Mouse (Mus musculus) c-Kit-positive CD71-negative TER-119-negative erythroid progenitor cells, embryonic 14.5 days (primary cell): ENCODE data around the gene Aph1a.
"Not testable (repeated sequence)": the region's sequence is repeated elsewhere in the genome, so short reads cannot be mapped to it uniquely, and the experiment has no call there.

ENCODE experiments used
- DNase-seq: peaks from one replicate; pipeline ENCODE4 v3.0.0-alpha.2; 2013; ENCODE audit warnings: low read depth

The Aph1a gene

DNA sequence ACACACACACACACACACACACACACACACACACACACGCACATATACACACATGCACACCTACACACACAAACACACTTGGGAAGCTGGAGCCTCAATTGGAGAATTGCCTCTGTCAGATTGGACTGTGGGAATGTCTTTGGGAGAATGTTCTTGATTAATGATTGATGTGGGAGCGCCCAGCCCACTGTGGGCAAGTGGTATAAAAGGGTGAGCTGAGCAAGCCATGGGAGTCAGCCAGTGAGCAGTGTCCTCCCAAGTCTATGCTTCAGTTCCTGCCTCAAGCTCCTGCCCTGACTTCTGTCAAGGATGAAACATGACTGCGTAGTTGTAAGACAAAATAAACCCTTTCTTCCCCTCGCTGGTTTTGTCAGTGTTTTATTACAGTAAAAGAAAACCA is 6.2 kb upstream of the Aph1a start:
- DNase-seq = no peak

DNA sequence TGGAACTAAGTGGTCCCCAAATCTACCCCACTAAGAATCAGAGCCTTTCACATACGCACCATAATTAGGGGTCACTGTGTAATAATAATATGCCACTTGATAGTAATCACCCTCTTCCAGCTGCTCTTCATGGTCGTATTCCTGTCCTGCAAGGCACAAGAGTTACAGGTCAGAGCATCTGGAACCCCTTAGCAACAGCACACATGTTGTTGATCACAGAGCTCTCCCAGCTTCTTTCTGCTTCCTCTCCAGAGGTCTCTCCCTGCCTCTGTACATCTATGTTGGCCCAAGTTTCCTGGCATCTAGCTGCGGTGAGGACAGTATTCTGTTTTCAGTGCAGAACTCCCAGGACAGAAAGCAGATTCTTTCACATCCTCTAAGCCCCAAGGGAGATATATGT is 4.1 kb upstream of the Aph1a start:
- no peak for DNase-seq

DNA sequence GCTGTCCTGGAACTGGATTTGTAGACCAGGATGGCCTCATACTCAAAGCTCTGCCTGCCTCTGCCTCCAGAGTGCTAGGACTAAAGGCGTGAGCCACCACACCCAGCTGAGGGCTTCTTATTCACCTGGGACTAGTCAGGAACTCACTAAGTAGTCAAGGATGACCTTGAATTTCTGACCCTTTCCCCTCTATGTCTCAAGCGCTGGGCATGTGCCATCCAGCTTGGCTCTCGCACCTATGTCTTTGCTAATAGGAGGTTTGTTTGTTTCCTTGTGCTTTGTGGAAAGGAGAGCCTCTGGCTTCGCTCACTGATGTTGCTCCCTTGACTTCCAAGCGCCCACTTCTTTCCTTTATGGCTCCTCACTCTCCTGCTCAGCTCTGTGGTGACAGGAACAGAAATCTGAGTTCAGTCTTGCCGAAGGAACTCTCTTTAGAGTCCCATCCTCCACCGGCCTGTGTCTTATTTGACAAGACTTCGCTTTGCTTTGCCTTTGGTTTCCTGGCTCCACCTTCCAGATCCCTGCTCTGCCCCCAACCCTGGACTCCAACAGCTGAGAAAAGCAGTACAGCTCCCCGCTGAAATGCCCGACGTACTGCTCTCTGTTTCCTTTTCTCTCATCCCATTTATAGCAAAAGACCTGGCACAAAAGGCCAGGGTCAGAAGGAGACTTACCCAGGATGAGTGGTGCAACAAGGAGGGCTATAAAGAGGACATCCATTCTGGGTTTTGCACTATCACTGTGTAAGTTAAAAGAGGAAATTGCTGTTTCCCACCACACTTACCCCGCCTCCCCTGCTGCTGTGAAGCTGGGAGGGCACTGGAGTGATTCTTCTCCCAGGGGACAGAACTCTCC is 2.3 kb upstream of the Aph1a start, which contains the start of gene BC028528:
Gene BC028528 (minus strand): TSS at position 795 of the 855 bp plus-strand sequence.
- no peak for DNase-seq

DNA sequence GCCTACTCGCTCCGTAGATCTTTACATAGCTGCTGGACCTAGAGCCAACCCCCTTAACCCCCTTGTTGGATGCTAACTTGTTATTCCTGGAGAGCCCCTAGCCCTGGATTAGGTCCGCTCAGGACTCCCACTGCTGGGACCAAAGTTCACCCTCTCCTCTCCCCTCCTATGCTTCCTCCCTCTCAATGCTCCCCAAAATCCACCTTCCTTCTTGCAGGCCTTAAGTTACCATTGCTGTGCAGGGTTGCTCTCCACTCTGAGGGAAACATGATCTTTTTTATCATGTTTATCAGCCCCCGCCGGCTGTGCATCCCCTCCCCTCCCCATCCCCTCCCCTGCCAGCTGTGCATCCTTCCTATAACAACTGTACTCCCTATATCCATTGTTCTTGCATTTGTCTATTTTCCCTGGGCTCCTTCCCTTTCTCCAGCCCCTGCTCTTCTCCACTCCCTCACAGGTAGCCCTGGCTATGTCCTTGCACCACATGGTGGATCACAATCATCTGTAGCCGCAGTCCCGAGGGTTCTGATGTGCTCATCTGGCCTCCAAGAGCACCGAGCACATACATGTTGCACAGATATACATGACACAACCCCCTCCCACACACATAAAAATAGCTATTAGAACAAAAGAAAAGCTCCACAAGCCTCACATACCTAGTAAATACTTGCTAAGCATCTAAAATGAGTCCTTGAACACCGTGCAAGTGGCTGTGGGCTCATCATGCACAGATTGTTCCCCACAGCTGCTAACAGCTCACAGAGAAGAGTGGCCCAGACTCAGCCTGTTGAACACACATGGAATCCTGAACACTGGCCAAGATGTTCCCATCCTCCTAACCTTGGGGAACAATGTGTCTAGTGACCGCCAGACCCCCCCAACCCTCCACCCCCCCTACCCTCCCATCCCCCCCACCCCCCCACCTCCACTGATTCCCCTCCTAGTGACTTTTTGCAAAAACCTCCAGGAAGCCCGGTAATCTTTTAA is 1.4 kb upstream of the Aph1a start:
- no peak for DNase-seq

DNA sequence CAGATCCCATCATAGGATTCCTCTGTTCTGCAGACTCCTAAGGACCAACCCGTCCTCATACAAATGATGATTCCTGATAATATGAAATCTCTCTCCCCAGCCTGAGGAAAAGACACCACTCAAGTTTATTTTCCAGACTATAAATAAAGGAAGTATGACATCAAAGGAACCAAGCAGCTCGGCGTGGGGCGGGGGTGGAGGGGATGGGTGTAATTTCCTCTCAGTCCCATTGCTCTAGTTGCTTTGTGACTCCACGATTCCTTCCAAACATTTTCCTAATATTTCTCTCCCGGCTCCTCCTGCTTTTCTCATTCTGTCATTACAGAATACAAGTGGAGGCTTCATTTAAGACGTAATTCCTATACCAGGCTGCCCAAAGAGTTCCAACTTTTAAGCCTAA is 643 bp upstream of the Aph1a start:
- no peak for DNase-seq

DNA sequence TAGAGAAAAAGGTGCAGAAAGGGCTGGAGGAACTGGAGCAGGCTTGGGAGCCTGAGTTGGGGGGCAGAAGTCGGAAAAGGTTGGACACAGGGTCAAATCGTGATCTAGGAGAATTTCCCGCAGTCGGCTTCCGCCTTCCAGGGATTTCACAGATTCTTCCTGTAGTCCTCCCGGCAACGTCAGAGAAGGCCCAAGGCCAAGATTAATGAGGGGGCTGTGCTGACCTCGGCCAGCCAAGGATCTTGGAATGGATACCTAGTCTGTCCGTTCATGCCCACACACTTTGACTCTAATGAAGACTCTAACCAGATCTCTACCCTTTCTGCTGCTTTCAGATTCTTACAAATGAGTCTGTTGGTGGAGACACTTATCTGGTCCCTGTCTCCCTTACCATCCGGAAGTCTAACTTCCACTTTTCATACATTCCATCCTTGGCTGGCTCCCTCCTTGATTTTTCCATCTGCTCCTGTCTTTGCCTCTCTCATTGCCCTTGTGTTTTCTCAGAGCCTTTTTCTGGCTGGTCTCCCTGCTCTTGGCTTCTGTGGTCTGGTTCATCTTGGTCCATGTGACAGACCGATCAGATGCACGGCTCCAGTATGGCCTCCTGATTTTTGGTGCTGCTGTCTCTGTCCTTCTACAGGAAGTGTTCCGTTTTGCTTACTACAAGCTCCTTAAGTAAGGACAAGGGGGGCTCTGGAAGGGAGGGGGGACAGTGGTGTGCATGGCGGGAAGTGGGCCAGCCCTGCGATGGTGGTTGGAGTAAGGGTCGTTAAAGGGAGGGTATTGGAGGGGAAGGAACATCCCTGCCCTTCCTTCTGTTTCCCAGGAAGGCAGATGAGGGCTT is 770 bp downstream of the Aph1a start:
- no peak for DNase-seq

DNA sequence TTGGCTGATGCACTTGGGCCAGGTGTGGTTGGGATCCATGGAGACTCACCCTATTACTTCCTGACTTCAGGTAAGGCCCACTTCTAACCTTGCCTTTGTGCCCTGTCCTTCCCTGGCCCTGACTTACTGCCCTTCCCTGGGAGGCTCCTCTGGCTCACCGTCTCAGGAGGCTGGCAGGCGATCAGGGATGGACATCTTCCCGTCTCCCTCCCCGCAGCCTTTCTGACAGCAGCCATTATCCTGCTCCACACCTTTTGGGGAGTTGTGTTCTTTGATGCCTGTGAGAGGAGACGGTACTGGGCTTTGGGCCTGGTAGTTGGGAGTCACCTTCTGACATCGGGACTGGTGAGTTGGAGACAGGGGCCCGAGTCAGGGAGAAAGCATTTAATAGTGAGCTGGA is 1.7 kb downstream of the Aph1a start:
- DNase-seq = not testable (repeated sequence)

DNA sequence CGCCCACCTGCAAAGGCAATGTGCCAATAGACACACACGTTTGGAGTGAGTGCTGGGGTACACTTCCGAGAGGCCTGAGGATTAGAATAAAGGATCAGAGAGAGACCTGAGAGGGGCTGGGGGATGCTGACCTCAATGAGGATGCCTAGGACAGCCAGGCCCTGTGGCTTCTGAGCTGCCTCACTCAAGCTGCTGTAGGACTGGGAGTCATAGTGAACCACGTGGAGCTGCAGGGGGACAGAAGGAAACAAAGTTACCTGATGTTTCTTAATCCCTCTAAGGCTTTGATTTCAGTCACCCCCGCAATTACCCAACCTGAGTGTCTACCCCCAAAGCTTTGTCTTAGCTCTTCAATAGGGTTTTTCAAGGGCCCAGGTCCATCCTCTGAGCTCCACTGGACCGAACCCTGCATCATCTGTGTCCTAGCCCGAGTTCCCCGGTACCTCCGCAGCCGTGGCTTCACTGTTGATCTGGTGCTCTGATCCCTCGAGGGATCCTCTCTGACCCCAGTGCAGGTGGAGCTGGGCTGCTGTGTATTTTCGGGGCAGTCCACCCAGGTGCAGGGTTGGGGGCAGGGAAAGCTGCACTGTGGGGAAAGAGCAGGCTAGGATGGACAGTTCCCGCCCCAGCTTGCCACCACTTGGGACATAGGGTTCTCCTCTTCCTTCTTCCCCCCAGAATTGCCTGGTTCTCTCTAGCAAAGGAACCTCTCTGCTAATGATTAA is 6.2 kb downstream of the Aph1a start:
- no peak for DNase-seq

DNA sequence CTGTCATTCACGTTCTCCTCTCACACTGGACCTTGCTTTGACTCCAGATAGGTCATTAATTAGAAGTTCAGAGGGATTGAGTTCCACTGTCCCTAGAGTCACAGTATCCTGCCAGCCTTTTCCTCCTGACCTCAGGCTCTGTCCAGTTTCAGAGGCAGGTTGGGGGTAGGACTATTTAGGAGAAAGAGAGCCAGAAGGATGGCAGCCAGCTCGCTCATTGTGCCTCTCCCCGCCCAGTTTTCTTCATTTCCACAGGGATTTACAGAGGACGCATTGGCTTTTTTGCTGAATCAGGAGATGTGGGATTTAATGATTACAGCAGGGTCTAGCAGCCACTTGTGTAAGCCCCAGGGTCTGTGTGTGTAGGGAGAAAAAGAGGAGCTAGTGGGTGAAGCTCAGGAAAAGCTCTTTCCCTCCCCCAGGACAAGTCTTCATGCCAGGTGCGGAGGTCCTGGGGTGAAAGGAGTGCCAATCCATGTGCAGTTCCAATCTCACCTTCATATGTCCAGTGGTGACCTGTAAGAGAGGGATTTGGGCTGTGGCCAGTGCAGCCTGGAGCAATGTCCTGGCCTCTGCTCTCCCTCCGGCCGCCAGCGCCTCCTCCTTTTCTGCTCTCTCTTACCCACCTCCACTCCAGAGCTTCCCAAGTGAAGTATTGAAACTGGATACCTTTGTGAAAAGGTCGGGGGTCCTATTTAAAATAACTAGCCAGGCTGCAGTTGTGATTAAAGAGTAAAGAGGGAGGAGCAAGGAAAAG is 8.0 kb downstream of the Aph1a start:
- DNase-seq = no peak

DNA sequence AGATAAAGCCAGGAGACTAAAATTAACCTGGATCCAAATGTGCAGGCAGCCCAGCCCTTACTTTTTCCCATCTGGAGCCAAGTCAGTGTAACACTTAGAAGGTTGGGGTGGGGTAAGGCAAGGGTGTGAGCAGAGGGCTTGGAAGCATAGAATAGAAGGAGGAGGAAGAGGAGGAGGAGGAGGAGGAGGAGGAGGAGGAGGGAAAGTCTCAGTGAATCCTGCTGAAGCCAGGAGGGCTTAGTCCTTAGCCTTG is 8.5 kb downstream of the Aph1a start:
- no peak for DNase-seq

DNA sequence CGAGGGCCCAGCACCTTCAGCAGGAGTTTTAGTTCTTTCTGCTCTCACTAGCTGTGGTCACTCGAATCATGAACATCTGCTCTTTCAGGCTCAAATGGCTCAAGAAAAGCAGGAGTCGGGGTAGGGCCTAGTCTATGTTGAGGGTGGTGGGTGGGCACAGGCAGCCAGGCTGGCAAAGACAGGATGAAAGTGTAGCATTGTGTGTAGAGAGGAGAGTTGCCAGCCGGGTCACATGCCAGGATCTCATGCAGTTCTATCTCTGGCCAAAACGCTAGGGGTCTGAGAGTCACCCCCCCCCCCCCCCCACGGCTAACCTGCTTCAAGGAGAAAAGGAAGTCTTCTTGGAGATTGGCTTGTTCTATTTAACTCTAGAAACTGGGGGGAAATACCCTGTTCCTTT is 8.9 kb downstream of the Aph1a start:
- DNase-seq = no peak

DNA sequence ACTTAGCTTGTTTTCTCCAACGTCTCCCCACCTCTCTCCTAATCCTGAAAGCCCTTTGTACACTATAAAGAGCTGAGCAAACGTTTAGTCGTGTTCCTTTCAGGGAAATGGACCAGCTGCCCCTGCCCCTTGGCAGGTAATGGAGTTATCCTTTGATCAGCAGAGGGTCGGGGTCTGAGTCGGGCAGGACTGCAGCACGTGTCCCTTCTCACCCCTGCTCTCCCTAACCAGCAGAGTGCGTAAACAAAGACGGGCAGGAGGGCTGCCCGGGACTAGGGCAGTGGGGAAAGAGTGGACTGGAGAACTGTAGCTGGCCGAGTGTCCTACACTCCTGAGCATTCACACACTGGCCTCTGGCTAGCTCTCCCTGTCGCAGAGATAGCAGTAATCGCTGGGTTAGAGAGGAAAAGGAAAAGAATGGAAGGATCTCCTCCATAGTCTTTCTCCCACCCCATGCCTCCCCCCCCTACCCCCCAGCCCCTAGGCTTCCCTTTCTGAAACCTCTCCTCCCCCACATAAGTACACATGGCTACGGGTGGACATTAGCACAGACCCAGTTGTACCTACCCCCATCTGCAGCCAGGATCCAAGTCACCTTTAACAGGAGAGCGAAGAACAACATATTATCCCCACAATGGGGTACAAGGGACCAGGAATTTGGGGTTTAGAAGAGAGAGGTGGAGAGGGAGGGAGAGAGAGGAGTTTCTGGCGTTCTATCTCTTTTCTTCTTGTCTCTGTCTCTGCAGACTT is 10.2 kb downstream of the Aph1a start:
- no peak for DNase-seq

DNA sequence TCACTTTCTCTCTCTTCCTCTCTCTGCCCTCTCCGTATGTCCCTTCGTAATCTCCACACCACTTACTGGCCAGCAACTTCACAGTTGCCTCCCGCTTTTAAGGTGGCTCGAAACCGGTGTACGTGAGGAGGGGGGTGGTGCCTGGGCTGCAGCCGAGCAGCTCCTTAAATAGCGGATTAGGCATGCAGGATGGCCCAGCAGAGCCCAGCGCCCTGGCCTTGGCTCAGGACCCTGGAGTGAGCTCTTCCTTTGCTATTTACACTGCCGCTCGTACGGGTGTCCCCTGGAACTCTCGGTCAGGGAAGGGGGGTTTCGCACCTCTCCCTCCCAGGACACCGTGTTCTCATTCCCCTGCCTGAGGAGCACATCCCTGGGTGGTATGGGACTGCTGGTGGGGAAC is 10.8 kb downstream of the Aph1a start, which contains the start of gene Car14:
Gene Car14 (minus strand): TSS at position 124 of the 400 bp plus-strand sequence.
- DNase-seq = no peak

DNA sequence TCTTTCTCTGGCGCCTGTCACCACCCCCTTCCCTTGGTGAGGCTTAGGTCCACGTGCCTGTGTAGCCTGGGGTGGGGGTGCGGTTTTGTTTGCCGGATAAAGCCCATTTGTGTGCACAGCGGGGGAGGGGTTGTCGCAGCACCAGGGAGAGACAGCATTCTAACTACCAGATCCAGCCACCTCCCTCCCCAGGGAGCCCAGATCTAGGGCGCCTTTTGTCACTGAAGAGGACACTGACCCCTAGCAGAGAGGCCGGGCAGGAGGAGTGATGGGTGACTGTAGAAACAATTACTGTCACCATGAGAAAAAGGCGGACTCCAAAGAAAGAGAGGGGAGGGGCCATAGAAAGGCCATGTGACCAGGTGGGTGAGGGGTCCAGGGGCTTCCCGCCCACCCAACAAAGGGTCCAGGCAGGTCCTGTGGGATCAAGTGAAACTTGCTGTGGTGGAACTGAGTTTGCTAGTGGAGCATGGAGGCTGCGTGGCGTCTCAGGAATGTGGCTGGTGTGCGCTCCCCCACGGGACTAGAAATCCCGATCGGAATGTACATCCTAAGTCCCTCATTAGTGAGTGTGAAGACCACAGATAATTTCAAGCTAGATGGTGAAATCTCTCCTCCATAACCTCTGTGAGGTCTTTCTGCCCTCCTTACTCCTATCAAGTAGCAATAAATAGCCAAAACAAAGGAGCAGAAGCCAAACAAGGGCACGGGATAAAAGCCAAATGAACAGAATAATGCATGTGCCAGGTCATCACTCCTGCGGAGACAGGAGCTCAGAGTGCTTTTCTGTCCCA is 11.6 kb downstream of the Aph1a start:
- no peak for DNase-seq

DNA sequence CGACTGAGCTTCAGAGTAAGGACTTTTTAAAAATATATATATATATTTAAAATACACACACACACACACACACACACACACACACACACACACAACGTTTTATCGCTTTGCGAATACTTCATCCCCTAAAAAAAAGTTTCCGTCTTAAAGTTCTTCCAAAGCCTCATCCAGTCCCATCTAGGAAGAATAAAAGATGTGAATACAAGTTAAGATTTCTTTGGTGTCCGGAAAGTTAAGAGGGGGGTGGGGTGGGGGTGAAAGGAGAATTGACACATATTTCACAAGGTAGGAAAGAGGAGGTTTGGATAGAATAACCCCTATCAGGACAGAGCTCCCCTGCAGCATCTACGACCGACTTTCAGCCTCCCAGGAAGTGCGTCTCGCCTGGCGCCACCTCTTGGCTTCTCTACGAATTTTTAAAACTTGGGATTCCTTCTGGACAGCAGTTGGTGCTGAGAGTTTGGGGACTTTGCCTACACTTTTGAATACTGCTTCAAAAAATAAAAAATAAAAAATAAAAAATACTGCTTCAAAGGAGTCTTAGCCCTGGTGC is 12.2 kb downstream of the Aph1a start:
- no peak for DNase-seq

DNA sequence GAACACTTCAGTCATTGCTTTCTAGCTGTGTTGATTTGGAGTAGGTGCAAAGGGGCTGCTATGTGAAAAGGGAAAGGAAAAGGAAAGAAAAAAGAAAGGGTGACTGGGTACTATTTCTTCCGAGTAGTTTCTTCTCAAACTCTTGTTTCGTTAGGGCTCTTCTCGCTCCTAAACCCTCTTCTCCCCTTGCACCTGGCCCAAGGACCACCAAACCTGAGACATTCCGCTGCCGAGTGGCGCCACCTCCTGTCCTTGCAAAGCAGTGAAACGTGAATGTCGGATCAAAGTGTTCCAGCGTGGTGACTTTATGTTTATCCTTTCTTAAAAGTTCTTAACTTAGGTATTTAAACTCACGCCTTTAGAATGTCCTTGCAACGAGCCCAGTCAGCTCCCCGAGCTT is 13.1 kb downstream of the Aph1a start:
- DNase-seq = no peak

DNA sequence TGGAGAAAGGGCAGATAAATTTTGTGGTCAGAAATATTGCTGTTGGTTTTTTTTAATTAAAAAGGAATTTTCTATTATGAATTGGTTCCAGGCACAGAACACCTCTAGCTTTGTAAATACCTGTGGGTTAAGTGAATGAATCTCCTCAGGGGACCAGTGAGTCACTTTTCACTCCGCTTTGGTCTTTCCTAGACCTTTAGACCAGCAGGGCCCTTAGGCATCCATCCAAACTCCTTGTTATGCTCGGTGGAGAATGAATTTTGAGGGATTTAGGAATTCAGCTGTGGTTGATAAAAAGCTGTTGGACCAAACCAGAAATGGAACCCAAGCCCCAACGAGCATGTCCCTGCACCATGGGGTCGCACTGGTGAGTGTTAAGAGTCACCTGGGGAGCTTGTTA is 13.8 kb downstream of the Aph1a start:
- DNase-seq = no peak

DNA sequence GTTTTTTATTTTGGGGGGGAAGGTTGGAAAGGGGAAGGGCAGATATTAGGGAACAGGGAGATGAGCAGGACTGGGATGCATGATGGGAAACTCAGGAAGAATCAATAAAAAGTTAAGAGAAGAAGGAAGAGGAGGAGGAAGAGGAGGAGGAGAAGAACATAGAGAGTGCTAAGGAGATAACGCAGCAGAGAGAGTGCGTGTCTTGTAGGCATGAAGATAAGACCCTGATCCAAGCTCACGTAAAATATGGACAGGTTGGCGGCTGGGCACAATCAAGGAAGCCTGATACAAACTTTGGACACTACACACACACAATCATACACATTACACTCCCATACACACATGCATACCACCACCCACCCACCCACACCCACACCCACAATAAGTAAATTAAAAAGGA is 20.9 kb downstream of the Aph1a start:
- no peak for DNase-seq

DNA sequence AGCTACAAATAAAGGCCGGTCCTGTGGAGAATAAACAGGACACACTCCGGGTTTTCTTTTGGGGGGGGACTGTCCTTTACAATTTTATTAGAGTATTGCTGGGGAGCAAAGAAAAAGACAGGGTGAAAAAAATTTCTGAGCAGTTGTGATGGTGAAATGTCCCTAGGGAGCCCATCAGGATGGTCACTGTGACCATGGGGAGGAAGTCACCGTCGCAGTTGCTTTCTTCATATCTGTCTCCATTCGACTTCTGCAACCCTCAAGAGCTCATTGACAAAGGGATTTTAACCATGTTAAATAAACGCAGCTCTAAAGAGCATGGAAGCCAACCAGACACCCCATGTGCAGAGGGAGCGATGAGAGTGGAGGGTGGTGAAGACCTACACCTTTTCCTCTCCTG is 23.0 kb downstream of the Aph1a start:
- no peak for DNase-seq
